Mouse (Mus musculus): Measurements from ENCODE around the gene Arhgap5. TPM values are rescaled to one million over a fixed set of nuclear protein-coding genes. Genes with fewer than 3 reads are reported as not detected.

The Arhgap5 gene
- polyA plus RNA-seq (2014; fragmentation: Illumina TruSeq; extraction: RNeasy Lipid Tissue Mini Kit (QIAGEN cat#74804)) = 512 TPM

GRCm38 (mm10) chr12:52503456-52504320 is at the start of gene Arhgap5:
Gene Arhgap5 (plus strand): TSS chr12:52503972.

Other genes starting within 250 kb of the Arhgap5 start
- gene Akap6, start 195.4 kb downstream of the Arhgap5 start, polyA plus RNA-seq (2014; fragmentation: Illumina TruSeq; extraction: RNeasy Lipid Tissue Mini Kit (QIAGEN cat#74804)) = 1.4 TPM